Mouse (Mus musculus) ES-Bruce4 (cell line): ENCODE results near the gene Cyp26b1.

Source experiments
- CTCF ChIP-seq: IDR thresholded peaks from one replicate; pipeline ENCODE4 v1.8.1; 2011; ENCODE audit warnings: low read depth, low read length
- EP300 ChIP-seq: IDR thresholded peaks from 2 replicates; pipeline ENCODE4 v1.6.1; 2011; ENCODE audit warnings: low read depth, low read length; ENCODE audit not compliant: insufficient read depth

DNA sequence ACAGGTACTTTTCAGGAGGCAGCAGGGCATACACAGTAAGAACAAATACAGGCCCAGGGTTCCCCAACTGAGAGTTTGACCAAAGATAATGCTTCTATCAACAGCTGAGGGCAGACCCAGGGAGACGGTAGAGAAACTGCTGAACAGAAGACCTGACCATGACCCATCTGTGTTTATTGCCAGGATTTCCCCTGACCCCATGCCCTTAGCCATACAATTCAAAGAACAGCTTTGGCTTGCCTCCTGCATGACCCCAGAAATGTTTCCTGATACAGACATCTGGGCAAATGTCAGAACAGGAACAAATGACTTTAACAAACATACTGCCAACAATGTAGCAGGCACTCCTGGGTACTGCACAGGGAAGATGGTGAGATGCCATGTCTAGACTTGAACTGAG lies 36.6 kb upstream of the Cyp26b1 start:
- TF ChIP-seq EP300 (no peak), CTCF (no peak)
